18 mouse cellular contexts compared by ENCODE assay signal in the genomic region with DNA sequence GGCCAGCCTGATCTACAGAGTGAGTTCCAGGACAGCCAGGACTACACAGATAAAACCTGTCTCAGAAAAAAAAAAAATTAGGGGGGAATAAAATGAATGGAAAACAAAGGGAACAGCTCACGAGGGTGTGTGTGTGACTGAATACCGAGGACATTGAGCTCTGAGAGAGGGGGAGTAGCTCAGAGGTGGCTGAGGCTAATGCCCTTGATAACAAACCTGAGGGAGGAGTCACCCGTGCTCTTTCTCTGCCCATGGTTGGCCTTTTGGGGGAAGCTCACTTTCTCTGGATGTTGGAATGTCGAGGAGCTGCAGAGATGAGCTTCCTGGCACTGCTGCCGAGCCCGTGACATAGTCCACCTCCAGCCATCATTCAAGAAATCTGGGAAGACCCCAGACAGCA. TPM values are rescaled to one million over a fixed set of nuclear protein-coding genes. Genes with fewer than 3 reads are reported as not detected.
A peak's percentile ranks its signal among the peaks of the same experiment; 100 is the strongest.
DNase-seq lines count a peak whose midpoint lies in the region; ATAC-seq and TF ChIP-seq lines count a peak whose summit lies in the region.
"Had no signal": no experiment of that assay in that cellular context is flagged by ENCODE, and none has a peak within 500 bp of the region (broad histone marks: within the 10 kb centered on the region; RNA-seq: fewer than 3 reads in every experiment).

No protein-coding gene starts in this region.

- H3K27me3 ChIP-seq in hindbrain, embryonic 10.5 days (ENCODE audit: insufficient read depth, poor library complexity, severe bottlenecking) = no peaks in the 10 kb centered on the region
- H3K27me3 ChIP-seq in hindbrain, postnatal 0 days (ENCODE audit: insufficient read depth, low read length) = no peaks in the 10 kb centered on the region
- H3K27me3 ChIP-seq in spleen, adult 2 months (ENCODE audit: control insufficient read depth, insufficient read depth, low read length) = no peaks in the 10 kb centered on the region
- H3K27me3 ChIP-seq in heart, embryonic 16.5 days (ENCODE audit: control insufficient read depth, insufficient read depth, low read length) = no peaks in the 10 kb centered on the region
- H3K27me3 ChIP-seq: embryonic facial prominence, embryonic 13.5 days had no signal

- DNase-seq in hindbrain, embryonic 10.5 days (ENCODE audit: low spot score) = no peak
- no peak for DNase-seq in hindbrain, postnatal 0 days (ENCODE audit: low spot score)
- no peak for DNase-seq in spleen, adult 2 months (ENCODE audit: low read depth in 1 of 2, low spot score in 2 of 2)
- no peak for DNase-seq in spleen, postnatal 36 days (ENCODE audit: low spot score in 2 of 2)
- no peak for DNase-seq in urinary bladder, postnatal 25 days (ENCODE audit: low spot score)
- no peak for DNase-seq in adrenal gland, postnatal 25 days
- DNase-seq: cerebellum, adult 11-12 months; gastrocnemius, postnatal 10 days; kidney, adult 18-20 months; kidney, postnatal 36 days; spleen, adult 18-20 months had no signal

- 75% methylated on average over 6 of the region's 6 CpGs for WGBS in hindbrain, embryonic 10.5 days
- WGBS in hindbrain, postnatal 0 days = 78% methylated on average over 6 of the region's 6 CpGs
- WGBS in spleen, adult 2 months = 75% methylated on average over 6 of the region's 6 CpGs
- WGBS in heart, embryonic 16.5 days = 29% methylated on average over 6 of the region's 6 CpGs

- no peak for TF ChIP-seq POLR2A in spleen, adult 2 months (IDR thresholded peaks at IDR 0.05; ENCODE audit: low read depth, low read length)

- H3K9ac ChIP-seq in hindbrain, postnatal 0 days (replicated peaks; ENCODE audit: low read length) = no peak overlapping the region
- H3K9ac ChIP-seq in heart, embryonic 16.5 days (ENCODE audit: low read length) = no peak overlapping the region
- H3K9ac ChIP-seq: embryonic facial prominence, embryonic 13.5 days had no signal

- H3K4me3 ChIP-seq in hindbrain, embryonic 10.5 days = no peak overlapping the region
- H3K4me3 ChIP-seq in hindbrain, postnatal 0 days (ENCODE audit: low read length) = no peak overlapping the region
- peak overlapping the region; percentile 9; the same call in 1 of the 2 replicates for H3K4me3 ChIP-seq in spleen, adult 2 months (ENCODE audit: extremely low read depth, insufficient read depth, insufficient read length)
- H3K4me3 ChIP-seq in heart, embryonic 16.5 days (ENCODE audit: low read length) = no peak overlapping the region
- H3K4me3 ChIP-seq: embryonic facial prominence, embryonic 13.5 days; midbrain, embryonic 10.5 days; myocyte had no signal

- H3K4me1 ChIP-seq in hindbrain, embryonic 10.5 days (replicated peaks) = peaks cover 12% of the 10 kb centered on the region; the same call in 1 of the 2 replicates
- no peaks in the 10 kb centered on the region for H3K4me1 ChIP-seq in hindbrain, postnatal 0 days (ENCODE audit: insufficient read depth, low read length)
- H3K4me1 ChIP-seq in spleen, adult 2 months (ENCODE audit: control insufficient read depth, insufficient read depth, insufficient read length) = peaks cover 42% of the 10 kb centered on the region
- peaks cover 38% of the 10 kb centered on the region for H3K4me1 ChIP-seq in heart, embryonic 16.5 days (ENCODE audit: control insufficient read depth, insufficient read depth, low read length)

- H3K4me2 ChIP-seq in hindbrain, postnatal 0 days (ENCODE audit: low read depth, low read length) = no peak overlapping the region
- peak overlapping the region; percentile 45 for H3K4me2 ChIP-seq in heart, embryonic 16.5 days (ENCODE audit: low read depth, low read length)
- H3K4me2 ChIP-seq: embryonic facial prominence, embryonic 13.5 days had no signal

- H3K9me3 ChIP-seq in hindbrain, embryonic 10.5 days = no peaks in the 10 kb centered on the region
- H3K9me3 ChIP-seq in hindbrain, postnatal 0 days (ENCODE audit: low read length) = no peaks in the 10 kb centered on the region
- H3K9me3 ChIP-seq in heart, embryonic 16.5 days (replicated peaks; ENCODE audit: control insufficient read depth, low read length) = no peaks in the 10 kb centered on the region; the same call in 1 of the 2 replicates
- H3K9me3 ChIP-seq: embryonic facial prominence, embryonic 13.5 days; midbrain, embryonic 10.5 days had no signal

- H3K27ac ChIP-seq in hindbrain, embryonic 10.5 days = peak overlapping the region; percentile 50; the same call in 1 of the 2 replicates
- H3K27ac ChIP-seq in hindbrain, postnatal 0 days = no peak overlapping the region
- H3K27ac ChIP-seq in spleen, adult 2 months (ENCODE audit: insufficient read depth, low read length) = peak overlapping the region; percentile 94
- peak overlapping the region; percentile 44 for H3K27ac ChIP-seq in heart, embryonic 16.5 days (ENCODE audit: low read length)
- H3K27ac ChIP-seq: embryonic facial prominence, embryonic 13.5 days; midbrain, embryonic 10.5 days had no signal

- no peaks in the 10 kb centered on the region for H3K36me3 ChIP-seq in hindbrain, embryonic 10.5 days
- no peaks in the 10 kb centered on the region for H3K36me3 ChIP-seq in hindbrain, postnatal 0 days (ENCODE audit: insufficient read depth, low read length)
- H3K36me3 ChIP-seq in spleen, adult 2 months (ENCODE audit: control insufficient read depth, insufficient read depth, low read length) = peaks cover 9% of the 10 kb centered on the region; the same call in 1 of the 2 replicates
- H3K36me3 ChIP-seq in heart, embryonic 16.5 days (ENCODE audit: control insufficient read depth, insufficient read depth) = no peaks in the 10 kb centered on the region; the same call in 1 of the 2 replicates
- H3K36me3 ChIP-seq: embryonic facial prominence, embryonic 13.5 days; midbrain, embryonic 10.5 days had no signal

- TF ChIP-seq CTCF in hindbrain, postnatal 0 days (IDR thresholded peaks at IDR 0.05; ENCODE audit: low read depth) = no peak
- TF ChIP-seq CTCF in spleen, adult 2 months (IDR thresholded peaks at IDR 0.05; ENCODE audit: extremely low read depth, insufficient read depth, insufficient read length, insufficient replicate concordance) = no peak

- no peak for ATAC-seq in hindbrain, postnatal 0 days
- no peak for ATAC-seq in heart, embryonic 16.5 days (replicated peaks; ENCODE audit: extremely low read depth, insufficient read depth, low FRiP score)

RNA-seq across cellular contexts. Expression of gene Gpr183, which starts 4.0 kb away (rescaled TPM):
- 2.0 and 2.4 TPM in 2 replicates for polyA plus RNA-seq in hindbrain, embryonic 10.5 days (2016; fragmentation: Nextera tagmentation; extraction: Ambion mirVana)
- total RNA-seq in hindbrain, postnatal 0 days (2014; rRNA removed) = 1.3 and 1.5 TPM in 2 replicates
- 0.56 and 0.58 TPM in 2 replicates for polyA plus RNA-seq in hindbrain, postnatal 0 days (2015; fragmentation: Nextera tagmentation; extraction: Ambion mirVana)
- polyA plus RNA-seq in spleen, adult 2 months (2012; rRNA removed) = 19.3 and 21.5 TPM in 2 replicates
- 2.4 and 3.6 TPM in 2 replicates for polyA plus RNA-seq in heart, embryonic 16.5 days (2015; fragmentation: Nextera tagmentation; extraction: Ambion mirVana)
- total RNA-seq in adrenal gland, postnatal 25 days (2021) = 0.67 and 0.91 TPM in 2 replicates

RNA-seq across cellular contexts. Expression of gene Gpr18, which starts 45.4 kb away (rescaled TPM):
- 0.20 and 0.21 TPM in 2 replicates for polyA plus RNA-seq in hindbrain, embryonic 10.5 days (2016; fragmentation: Nextera tagmentation; extraction: Ambion mirVana)
- not detected in 2 replicates for total RNA-seq in hindbrain, postnatal 0 days (2014; rRNA removed)
- polyA plus RNA-seq in hindbrain, postnatal 0 days (2015; fragmentation: Nextera tagmentation; extraction: Ambion mirVana) = not detected in 2 replicates
- polyA plus RNA-seq in spleen, adult 2 months (2012; rRNA removed) = 91.9 and 111 TPM in 2 replicates
- polyA plus RNA-seq in heart, embryonic 16.5 days (2015; fragmentation: Nextera tagmentation; extraction: Ambion mirVana) = 0.22 and 1.00 TPM in 2 replicates
- 0.27 TPM in 1 of 2 replicates, not detected in the other for total RNA-seq in adrenal gland, postnatal 25 days (2021)
- total RNA-seq: gastrocnemius, postnatal 10 days; layer of hippocampus, postnatal 10 days; left cerebral cortex, postnatal 14 days had no signal
- polyA plus RNA-seq: brain, embryonic 14.5 days; myocyte had no signal

Comparison
In these comparisons a context has a peak if more than half of its experiments do, and no peak if none do; other contexts are left out.
1. RNA of gene Gpr18, which starts 45.4 kb away (polyA plus RNA-seq): 91.9 to 111 TPM in spleen, adult 2 months; 0.22 to 1.00 TPM in heart, embryonic 16.5 days, 0.20 to 0.21 TPM in hindbrain, embryonic 10.5 days and not detected in hindbrain, postnatal 0 days; every median in the first group is over 10 times any median in the second.